Mouse (Mus musculus) left cerebral cortex, adult 9 months (tissue): ENCODE data around the gene Mau2.
"Not testable (repeated sequence)": the region's sequence is repeated elsewhere in the genome, so short reads cannot be mapped to it uniquely, and the experiment has no call there.

Source experiments
- DNase-seq, 2 experiments: peaks; one replicate each; pipeline ENCODE4 v3.0.0; 2022; ENCODE audit warnings: low spot score in 2 of 2

The Mau2 gene

GRCm38 (mm10) chr8:70042583-70043455 is at the start of gene Mau2, which contains the start of gene Sugp1:
Mau2 (minus strand) TSS chr8:70042734.
Sugp1 (plus strand) TSS chr8:70042813.
- peak; percentile 89 to 96 for DNase-seq

- DNase-seq: no peak
Observed at GRCm38 (mm10) chr8:70089296-70089960, 46.9 kb upstream of the Mau2 start.

DNA sequence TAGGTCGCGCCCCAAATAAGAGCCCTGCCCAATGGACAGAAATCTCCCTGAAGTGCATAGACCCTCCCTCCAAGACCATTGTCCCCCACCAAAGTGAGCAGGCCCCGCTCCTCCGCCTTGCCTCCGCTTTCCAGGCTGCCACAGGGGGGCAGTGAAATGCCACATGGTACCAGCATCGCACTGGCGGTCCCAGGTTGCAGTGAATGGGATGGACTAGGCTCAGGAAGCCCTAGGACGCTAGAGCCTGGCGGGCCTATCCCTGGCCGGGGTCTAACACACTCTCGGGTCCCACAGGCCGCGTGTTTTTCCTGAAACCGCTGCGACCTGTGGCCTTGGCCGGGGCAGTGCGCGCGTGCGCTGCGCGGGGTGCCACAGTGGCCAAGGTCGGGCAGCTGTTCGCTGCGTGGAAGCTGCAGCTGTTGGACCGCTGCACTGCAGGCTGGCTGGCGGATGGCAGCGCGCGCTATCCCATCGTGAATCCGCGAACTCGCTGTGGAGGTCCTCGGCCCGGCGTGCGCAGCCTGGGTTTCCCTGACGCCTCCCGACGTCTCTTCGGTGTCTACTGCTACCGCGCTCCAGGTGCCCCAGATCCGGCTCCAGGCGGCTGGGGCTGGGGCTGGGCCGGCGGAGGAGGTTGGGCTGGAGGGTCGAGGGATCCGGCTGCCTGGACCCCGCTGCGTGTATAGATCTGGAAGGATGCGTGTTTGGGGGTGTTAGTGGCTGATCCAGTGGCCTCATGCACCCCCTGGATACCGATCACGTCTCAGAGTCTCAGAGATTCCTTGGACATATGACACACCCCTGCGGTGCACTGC is 45.5 kb upstream of the Mau2 start:
- DNase-seq: peak in 1 of 2 experiments; percentile 73

DNA sequence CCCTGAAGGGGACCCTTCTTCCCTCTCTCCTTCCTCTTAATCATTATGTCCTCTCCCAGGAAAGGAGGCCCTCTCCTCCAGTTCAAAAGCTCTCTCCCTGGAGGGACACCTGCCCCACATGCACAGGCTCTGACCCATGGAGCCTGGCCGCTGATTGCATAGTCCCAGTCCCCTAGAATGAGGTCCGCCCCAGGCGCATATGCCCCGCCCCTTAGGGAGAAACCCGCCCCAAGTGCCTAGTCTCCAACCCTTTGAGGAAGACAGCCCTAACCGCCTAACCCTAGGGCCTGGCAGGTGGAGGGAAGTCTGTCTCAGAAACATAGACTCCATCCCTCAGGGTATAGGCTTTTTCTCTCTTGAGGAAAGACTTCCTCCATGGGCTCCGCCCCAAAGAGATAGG is 44.7 kb upstream of the Mau2 start:
- DNase-seq: no peak

DNA sequence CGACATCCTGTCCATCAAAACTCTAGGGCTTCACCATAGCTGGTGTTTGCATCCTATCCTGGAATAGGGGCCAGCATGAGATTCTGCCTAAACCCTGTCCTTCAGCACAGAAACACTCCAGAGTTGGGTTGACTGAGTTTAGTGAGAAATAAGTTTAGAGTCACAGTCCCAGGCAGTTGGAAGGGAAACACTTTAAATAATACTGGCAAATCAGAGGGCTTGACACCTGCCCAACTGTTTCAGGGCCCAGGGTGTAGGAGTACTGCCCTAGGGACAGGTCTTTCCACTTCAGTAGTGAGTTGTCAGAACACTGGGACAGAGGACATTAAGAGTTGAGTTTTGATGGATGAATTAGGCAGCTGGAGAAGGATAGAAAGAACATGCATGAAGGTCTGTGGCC is 43.6 kb upstream of the Mau2 start:
- no peak for DNase-seq

- DNase-seq: no peak
Observed at GRCm38 (mm10) chr8:70084191-70085065, 41.9 kb upstream of the Mau2 start.

- DNase-seq: peak in 1 of 2 experiments; percentile 65
Observed at GRCm38 (mm10) chr8:70083285-70083684, 40.8 kb upstream of the Mau2 start, which contains the start of gene Hapln4. Hapln4 (plus strand) TSS chr8:70083457.

- no peak for DNase-seq
Observed at GRCm38 (mm10) chr8:70081976-70082375, 39.4 kb upstream of the Mau2 start.

- no peak for DNase-seq
Observed at GRCm38 (mm10) chr8:70073682-70074081, 31.1 kb upstream of the Mau2 start.

DNA sequence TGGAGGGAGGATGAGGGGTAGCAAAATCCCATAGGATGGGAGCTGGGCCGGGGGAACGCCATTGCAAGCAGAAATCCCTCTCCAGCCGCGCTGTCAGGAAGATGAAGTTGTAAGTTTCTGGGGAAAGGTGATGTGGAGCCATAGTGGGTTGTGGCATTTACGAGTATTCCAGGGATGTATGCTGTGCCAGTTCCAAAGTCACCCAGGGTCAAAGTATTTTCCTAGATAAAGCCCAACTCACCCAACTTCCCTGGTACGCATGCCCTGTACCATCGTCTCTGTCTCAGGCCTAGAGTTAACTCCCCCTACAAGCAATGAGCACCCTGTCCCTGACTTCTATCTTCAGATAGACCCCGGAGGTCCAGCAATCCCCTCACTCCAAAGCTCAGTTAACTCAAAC is 30.6 kb upstream of the Mau2 start:
- no peak for DNase-seq

- DNase-seq: no peak
Observed at GRCm38 (mm10) chr8:70072441-70073069, 30.0 kb upstream of the Mau2 start, which contains the start of gene Tm6sf2. Tm6sf2 (plus strand) TSS chr8:70072924.

DNA sequence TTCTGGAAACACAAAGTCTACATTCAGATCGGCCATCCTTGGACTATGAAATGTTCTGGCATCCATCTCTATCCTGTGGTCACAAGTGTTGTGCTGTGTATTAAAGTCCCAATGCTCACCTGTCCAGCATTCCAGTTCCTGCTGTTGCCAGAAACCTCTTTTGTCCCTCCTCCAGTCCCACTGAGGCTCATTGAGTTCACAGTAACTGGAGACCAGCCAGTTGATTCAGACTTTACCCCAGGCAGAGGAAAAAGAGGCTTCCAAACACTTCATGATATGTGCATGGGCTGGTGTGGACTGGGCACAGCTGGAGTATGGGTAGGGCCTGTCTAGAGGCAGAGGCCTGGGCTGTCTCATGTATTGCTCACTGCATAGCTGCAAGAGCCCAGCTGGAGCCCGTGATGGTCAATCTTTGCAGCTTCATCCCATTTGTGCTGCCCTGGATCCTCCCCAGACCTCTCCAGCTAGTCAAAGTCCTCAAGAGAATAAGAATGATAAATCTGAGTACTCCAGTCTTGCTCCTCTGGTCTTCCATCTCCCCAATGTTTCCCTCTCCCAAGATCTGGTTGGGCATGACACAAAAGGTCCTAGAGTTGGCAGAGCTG is 29.4 kb upstream of the Mau2 start:
- no peak for DNase-seq

GRCm38 (mm10) chr8:70057721-70058120 is 15.2 kb upstream of the Mau2 start:
- no peak for DNase-seq

DNA sequence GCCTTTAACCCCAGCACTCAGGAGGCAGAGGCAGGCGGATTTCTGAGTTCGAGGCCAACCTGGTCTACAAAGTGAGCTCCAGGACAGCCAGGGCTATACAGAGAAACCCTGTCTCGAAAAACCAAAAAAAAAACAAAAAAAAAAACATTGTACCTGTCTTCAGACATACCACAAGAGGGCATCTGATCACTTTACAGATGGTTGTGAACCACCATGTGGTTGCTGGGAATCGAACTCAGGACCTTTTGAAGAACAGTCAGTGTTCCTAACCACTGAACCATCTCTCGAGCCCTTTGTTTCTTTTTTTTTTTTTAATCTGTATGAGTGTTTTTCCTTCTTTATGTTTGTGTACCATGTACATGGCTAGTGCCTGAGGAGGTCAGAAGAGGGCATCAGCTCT is 7.9 kb upstream of the Mau2 start:
- DNase-seq: not testable (repeated sequence)

GRCm38 (mm10) chr8:70049662-70050061 is 7.1 kb upstream of the Mau2 start:
- DNase-seq: no peak

DNA sequence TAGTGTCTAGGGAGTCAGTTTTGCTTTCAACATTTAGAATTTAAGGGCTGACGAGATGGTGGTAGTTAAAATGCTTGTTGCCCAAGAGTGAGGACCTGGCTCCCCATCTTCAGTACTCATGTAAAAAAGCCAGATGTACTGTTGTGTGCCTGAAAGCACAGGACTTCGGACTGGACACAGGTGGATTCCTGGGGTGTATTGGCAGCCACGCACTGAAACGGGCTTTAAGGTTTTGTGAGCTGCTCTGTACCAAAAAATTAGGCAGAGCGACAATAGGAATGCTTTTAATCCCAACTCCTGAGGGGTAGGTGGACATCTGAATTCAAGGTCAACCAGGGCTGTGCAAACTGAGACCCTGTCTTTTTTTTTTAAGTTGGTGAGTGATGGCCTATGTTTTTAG is 1.5 kb upstream of the Mau2 start:
- DNase-seq: no peak

- peak in 1 of 2 experiments; percentile 30 for DNase-seq
Observed at GRCm38 (mm10) chr8:70041885-70042546, 518 bp downstream of the Mau2 start.

DNA sequence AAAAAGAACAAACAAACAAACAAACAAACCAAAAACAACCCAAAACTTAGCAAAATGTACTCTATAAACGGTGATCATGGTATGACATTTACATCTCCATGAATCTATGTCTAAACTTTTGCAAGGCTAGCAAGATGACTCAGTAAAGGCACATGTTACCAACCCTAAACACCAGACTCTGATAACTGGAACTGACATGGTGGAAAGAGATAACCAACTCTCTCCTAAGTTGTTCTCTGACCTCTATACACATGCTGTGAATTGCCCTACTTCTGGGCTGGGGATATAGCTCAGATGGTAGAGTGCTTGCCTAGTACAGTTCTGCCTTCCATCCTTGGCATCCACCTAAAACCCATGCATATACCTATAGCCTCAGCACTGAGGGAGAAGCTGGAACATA is 4.5 kb downstream of the Mau2 start:
- DNase-seq: no peak

GRCm38 (mm10) chr8:70030255-70030654 is 12.3 kb downstream of the Mau2 start:
- no peak for DNase-seq

- no peak for DNase-seq
Observed at GRCm38 (mm10) chr8:70026151-70026550, 16.4 kb downstream of the Mau2 start.
